Mouse (Mus musculus) adrenal gland, postnatal 0 days (tissue): ENCODE data around the gene Rft1. TPM values are rescaled to one million over a fixed set of nuclear protein-coding genes. Genes with fewer than 3 reads are reported as not detected.

Experiments used
- polyA plus RNA-seq: library from polyadenylated mRNA; unstranded; fragments of >200 nt; fragmentation: Nextera tagmentation; extraction: Ambion mirVana; gene quantifications from 2 replicates; pipeline ENCODE4 v1.2.1, GENCODE M21; 2015

The Rft1 gene
- 18.9 and 32.4 TPM in 2 replicates for polyA plus RNA-seq

GRCm38 (mm10) chr14:30653943-30654659 is at the start of gene Rft1:
Rft1 (plus strand) TSS chr14:30654360.

GRCm38 (mm10) chr14:30625856-30626726 is 28.1 kb upstream of the Rft1 start, which contains the start of gene Prkcd:
Prkcd (minus strand) TSS chr14:30626210.

GRCm38 (mm10) chr14:30714799-30715617 is 60.8 kb downstream of the Rft1 start, which contains the start of gene Sfmbt1:
Sfmbt1 (plus strand) TSS chr14:30714849.

Other genes with a start within 250 kb of the Rft1 start
- 7.2 and 11.8 TPM in 2 replicates for gene Dcp1a, start 174.8 kb upstream of the Rft1 start, polyA plus RNA-seq
- gene Cacna1d, start 162.9 kb upstream of the Rft1 start, polyA plus RNA-seq: 2.7 and 5.7 TPM in 2 replicates
- gene Tkt, start 106.0 kb upstream of the Rft1 start, polyA plus RNA-seq: 124 and 184 TPM in 2 replicates
- 44.7 and 125 TPM in 2 replicates for gene Prkcd, start 28.1 kb upstream of the Rft1 start, polyA plus RNA-seq
- gene Sfmbt1, start 60.5 kb downstream of the Rft1 start, polyA plus RNA-seq: 6.5 and 9.1 TPM in 2 replicates
- 13.4 and 14.1 TPM in 2 replicates for gene Tmem110, start 171.2 kb downstream of the Rft1 start, polyA plus RNA-seq
- 10.4 and 11.5 TPM in 2 replicates for gene Mustn1, start 224.8 kb downstream of the Rft1 start, polyA plus RNA-seq
- gene Itih4, start 232.1 kb downstream of the Rft1 start, polyA plus RNA-seq: 12.1 and 20.6 TPM in 2 replicates